Mouse (Mus musculus) layer of hippocampus, adult 9-10 months (tissue): ENCODE data around the gene Id1.
A peak's percentile ranks its signal among the peaks of the same experiment; 100 is the strongest.

Experiments used
- DNase-seq: peaks from one replicate; pipeline ENCODE4 v3.0.0; 2022; ENCODE audit warnings: low spot score

Id1 gene

DNA sequence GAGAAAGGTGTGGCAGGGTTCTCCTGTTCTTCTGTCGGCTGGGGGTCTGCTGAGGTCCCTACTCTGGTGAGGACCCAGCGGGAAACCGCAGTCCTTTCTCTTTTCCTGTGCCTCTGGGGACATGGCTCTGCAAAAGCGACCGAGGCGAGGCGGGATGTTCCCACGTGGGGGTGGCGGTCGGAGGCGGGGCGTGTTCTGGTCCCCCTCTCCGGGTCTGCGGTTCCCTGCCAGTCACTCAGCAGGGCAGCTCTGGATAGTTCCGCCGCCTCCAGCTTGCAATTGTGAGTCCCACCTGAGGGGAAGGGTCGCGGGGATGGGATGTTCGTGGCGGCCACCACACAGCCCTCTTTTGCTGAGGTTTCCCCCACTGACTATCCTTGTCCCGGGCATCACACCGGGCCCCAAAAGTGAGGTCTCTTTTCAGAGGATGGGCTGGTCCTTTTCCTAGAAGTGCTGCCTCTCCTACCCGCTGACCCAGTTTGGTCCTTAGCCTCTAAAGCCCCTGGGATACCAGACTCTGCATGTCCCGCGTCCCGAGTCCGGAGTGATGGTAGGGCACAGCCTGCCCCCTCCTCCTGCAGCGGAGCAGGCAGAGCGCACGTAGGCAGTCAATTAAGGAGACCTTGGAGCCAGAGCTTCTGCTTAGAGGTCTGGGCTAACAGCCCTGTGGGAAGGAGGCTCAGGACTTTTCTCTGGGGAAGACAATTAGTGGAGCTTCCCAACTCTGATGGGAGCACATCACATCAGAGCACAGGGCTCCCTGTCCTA is 18.1 kb downstream of the Id1 start, which contains the start of gene Cox4i2:
Gene Cox4i2 (plus strand): TSS at position 230 of the 768 bp plus-strand sequence.
- no peak for DNase-seq

GRCm38 (mm10) chr2:152756474-152757393 is 20.7 kb downstream of the Id1 start:
- DNase-seq, result no peak

DNA sequence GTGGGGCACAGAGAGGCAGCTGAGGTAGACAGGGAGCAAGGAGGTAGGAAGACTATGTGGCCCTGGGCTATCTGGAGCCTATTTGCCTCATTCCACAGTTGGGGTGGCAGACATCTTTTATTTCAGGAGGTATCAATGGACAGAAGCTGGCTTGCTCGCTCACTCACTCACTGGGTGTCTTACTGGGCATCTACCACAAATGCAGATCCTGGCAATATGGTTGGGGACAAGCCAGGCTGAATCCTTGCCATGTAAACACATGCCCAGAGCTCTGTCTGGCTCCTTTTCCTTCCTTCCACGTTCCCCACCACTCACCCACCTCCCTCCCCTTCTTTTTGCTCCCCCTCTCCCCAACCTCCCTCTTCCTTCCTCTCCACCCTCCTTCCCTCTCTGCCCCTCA is 21.4 kb downstream of the Id1 start:
- DNase-seq, result no peak

- DNase-seq, result no peak
Measured at GRCm38 (mm10) chr2:152758351-152758750, 22.3 kb downstream of the Id1 start.

- DNase-seq, result no peak
Measured at GRCm38 (mm10) chr2:152763310-152763709, 27.3 kb downstream of the Id1 start.

- DNase-seq, result no peak
Measured at GRCm38 (mm10) chr2:152764172-152765044, 28.4 kb downstream of the Id1 start.

- no peak for DNase-seq
Measured at GRCm38 (mm10) chr2:152765045-152765674, 29.1 kb downstream of the Id1 start.

DNA sequence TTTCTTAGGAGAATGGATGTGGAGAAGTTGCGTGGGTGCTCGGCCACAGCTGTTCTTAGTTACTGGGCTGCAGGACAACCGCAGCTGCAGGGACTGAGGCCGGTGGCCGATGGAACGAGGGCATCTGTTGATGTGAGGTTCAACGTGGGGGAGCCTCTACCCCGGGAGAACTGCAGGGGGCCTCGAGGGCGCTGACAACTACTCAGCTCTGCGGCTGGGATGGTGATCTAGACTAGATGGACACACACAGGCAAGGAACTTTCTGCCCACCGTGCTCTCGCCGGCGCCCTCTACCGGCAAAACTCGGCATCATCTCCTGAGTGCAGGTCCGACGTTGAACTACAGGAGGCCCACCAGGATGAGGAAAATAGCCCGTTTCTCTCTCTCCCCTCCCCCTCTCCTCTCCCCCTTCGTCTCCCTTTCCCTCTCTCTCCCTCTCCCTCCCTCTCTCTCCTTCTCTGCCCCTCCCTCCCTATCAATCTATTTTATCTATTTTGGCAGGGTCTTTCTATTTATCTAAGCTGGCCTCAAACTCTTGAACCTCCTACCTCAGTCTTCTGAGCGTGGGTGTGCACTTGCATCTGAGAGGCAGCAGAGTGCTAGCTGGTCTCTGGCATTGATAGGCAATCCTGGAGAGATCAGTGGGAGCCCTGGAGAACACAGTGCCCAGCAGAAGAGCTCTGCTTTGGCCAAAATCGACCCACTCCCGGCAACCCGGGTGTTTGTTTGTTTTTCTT is 30.5 kb downstream of the Id1 start:
- peak; percentile 85 for DNase-seq

GRCm38 (mm10) chr2:152767618-152768271 is 31.7 kb downstream of the Id1 start:
- no peak for DNase-seq

DNA sequence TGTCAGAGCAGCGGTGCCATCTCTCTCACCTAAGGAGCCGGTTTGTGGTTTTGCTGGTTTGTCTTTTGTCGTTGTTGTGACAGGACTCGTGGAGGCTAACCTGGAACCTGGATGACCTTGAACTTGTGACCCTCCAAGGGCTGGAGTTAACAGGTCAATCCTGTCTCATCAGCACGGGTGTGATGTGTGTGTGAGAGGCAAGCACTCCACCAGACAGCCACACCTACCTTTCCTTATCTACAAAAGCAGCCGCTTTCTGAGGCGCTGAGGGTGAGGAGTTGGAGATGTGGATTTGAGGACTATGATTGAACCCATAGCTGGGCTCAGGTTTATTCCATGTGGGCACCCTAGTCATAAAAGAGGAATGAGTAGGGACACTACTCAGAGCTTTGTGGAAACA is 33.6 kb downstream of the Id1 start:
- DNase-seq, result no peak

DNA sequence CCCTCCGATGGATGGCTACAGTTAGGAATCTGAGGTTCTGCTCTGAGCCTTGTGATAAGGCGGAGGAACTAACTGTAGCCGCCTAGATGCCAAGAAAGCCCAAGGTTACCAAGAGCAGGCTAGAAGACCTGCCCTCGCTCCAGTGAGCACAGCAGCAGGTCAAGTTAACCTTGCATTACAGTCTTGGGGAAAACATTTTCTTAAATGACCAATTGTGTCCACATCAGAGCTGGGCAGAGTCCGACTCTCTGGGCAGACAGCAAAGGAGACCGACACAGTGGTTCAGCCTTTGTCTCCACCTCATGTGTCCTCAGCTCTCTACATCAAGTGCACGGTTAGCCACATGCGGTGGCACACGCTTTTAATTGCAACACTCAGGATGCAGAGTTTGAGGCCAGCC is 35.5 kb downstream of the Id1 start:
- no peak for DNase-seq

GRCm38 (mm10) chr2:152772231-152772630 is 36.2 kb downstream of the Id1 start:
- DNase-seq, result no peak

- no peak for DNase-seq
Measured at GRCm38 (mm10) chr2:152775357-152775756, 39.3 kb downstream of the Id1 start.

- no peak for DNase-seq
Measured at GRCm38 (mm10) chr2:152776019-152776418, 40.0 kb downstream of the Id1 start.

- peak; percentile 78 for DNase-seq
Measured at GRCm38 (mm10) chr2:152776435-152776834, 40.4 kb downstream of the Id1 start.

GRCm38 (mm10) chr2:152777081-152777480 is 41.0 kb downstream of the Id1 start:
- DNase-seq, result no peak

DNA sequence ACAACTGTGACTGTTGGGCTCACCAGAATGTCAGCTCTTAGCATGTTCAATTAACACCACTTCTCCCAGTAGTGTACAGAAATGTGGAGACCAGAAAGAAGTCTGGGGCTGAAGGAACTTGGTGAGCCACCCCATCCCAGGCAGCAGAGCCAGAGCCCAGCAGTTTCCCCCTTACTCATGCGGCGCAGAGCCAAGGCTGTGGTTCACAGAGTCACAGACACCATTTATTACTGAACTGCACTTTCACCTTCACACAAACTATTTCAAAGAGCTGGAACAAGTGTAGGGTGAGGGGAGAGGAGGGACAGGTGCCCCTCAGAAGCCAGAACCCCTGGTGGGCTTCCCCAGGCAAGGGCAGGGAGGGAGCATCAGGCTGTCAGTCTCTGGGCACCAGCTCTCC is 44.4 kb downstream of the Id1 start:
- no peak for DNase-seq

DNA sequence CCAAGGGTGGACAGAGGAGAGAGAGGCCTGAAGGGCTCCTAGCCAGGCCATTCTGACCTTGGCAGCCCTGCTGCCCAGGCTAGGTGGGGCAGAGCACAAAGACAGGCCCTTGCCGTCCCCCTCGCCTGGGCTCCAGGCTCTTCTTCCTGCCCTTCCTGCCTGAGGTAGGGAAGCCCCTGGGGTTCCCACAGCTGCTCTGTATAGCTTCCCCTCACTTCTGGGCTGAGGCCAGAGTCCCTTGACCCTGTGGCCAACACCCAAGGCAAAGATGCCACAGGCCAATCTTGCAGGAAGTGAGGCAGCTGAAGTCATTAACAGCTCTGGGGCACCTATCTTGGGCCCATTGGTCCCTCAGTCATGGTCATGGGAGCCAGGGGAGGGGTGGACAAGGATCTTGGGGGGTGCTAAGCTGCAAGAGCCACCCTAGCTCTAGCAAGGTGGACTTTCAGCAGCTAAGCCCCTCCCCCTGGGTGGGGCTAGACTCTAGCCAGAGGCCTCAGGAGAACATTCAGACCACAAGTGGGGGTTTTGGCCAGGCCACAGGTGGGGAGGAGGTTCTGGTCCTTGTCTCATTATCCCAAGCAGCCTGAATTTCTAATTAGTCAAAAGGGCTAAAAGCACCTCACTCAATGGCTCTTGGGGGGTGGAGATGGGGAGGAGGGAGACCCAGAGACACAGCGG is 45.1 kb downstream of the Id1 start:
- DNase-seq, result no peak

DNA sequence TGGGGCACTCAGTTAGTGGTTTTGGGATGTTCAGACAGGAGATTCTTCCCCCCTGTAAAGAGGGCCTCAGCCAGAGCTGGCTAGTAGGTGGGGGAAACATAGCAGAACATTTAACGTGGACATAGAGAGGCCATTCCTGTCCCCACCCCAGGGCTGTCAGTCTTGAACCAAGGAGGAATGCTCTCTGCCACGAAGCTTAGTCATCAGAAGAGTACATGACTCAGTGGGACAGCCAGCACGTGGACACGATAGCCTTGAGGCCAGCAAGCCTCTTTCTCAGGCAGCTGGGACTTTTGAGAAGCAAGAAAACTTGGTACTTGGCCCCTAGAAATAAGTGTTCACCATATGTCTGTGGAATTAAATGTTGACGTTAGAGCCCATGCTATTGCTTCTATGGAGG is 46.6 kb downstream of the Id1 start:
- DNase-seq, result no peak

DNA sequence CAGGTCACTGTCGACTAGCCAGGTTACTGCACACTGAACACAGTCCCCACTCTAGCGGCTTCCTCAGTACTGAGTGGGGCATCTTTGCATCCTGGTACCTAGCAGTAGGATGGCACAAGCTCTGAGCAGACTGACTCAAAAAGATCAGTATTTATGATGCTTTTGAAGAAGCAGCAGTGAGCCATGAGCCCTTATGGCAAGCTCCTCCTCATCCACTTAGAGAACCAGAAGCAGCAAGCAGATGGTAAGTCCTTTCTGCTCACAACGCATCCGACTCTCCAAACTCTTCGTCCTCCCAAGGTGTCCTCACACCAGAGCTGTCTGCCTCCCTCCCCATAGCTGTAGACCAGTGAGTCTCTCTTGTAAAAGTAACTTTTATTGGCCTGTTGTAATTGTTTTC is 47.2 kb downstream of the Id1 start:
- no peak for DNase-seq
